ENCODE assay signal across 16 mouse cellular contexts in the genomic region with DNA sequence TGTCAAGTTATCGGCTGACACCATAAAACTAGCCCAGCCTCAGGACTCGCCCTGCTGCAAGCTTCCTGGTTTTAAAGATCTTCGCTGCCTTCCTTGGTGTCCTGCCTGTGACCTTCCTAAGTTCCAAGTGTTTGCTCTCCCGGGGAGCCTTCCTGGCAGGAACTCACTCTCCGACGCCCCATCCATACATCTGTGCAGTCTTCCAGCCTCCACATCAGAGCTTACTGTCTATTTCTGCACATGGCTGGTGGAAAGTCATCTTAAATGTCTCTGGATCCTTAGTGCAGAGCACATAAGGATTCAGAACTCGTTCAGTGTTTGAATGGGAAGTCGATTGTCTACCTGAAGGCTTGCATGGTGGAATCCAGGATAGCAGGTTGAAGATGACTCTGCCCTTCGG. TPM values are rescaled to one million over a fixed set of nuclear protein-coding genes. Genes with fewer than 3 reads are reported as not detected.
"Had no signal": no experiment of that assay in that cellular context is flagged by ENCODE, and none has a peak within 500 bp of the region (broad histone marks: within the 10 kb centered on the region; RNA-seq: fewer than 3 reads in every experiment).

No protein-coding gene starts in this region.

- H3K9me3 ChIP-seq: midbrain, embryonic 13.5 days; neural tube, embryonic 13.5 days; neural tube, embryonic 15.5 days; stomach, embryonic 15.5 days had no signal

- H3K27me3 ChIP-seq: midbrain, embryonic 13.5 days; neural tube, embryonic 13.5 days; neural tube, embryonic 15.5 days; stomach, embryonic 15.5 days had no signal

- H3K4me2 ChIP-seq: lung, embryonic 14.5 days; midbrain, embryonic 13.5 days; neural tube, embryonic 13.5 days; neural tube, embryonic 15.5 days; stomach, embryonic 15.5 days had no signal

- H3K9ac ChIP-seq: lung, embryonic 14.5 days; midbrain, embryonic 13.5 days; neural tube, embryonic 13.5 days; neural tube, embryonic 15.5 days; stomach, embryonic 15.5 days had no signal

- DNase-seq: lung, adult 18-20 months; lung, embryonic 14.5 days; lung, postnatal 10 days; lung, postnatal 4 days; right cerebral cortex, postnatal 14 days; thymus, adult 2 months; thymus, postnatal 25 days; thymus, postnatal 4 days had no signal

- H3K4me3 ChIP-seq: midbrain, embryonic 10.5 days; midbrain, embryonic 13.5 days; myocyte; neural tube, embryonic 13.5 days; neural tube, embryonic 15.5 days; stomach, embryonic 15.5 days had no signal

- ATAC-seq: midbrain, embryonic 13.5 days; midbrain, embryonic 16.5 days had no signal

- H3K36me3 ChIP-seq: neural tube, embryonic 13.5 days; neural tube, embryonic 15.5 days; stomach, embryonic 15.5 days had no signal

- H3K27ac ChIP-seq: midbrain, embryonic 10.5 days; midbrain, embryonic 13.5 days; neural tube, embryonic 13.5 days; neural tube, embryonic 15.5 days; stomach, embryonic 15.5 days; stomach, postnatal 0 days had no signal

RNA-seq across cellular contexts. Expression of gene Sez6l, which starts 59.5 kb away (rescaled TPM):
- polyA plus RNA-seq: myocyte had no signal
